Mouse (Mus musculus) C2C12 (cell line): ENCODE results near the gene 3110082I17Rik. TPM values are rescaled to one million over a fixed set of nuclear protein-coding genes. Genes with fewer than 3 reads are reported as not detected.
A peak's percentile ranks its signal among the peaks of the same experiment; 100 is the strongest.

Source experiments
- H3K27me3 ChIP-seq: one replicate; pipeline ENCODE4 v1.6.1; 2011; ENCODE audit not compliant: control insufficient read depth, insufficient read depth, insufficient read length
- H3K36me3 ChIP-seq: one replicate; pipeline ENCODE4 v1.6.1; 2011; ENCODE audit not compliant: control insufficient read depth, insufficient read depth
- H3K4me3 ChIP-seq: one replicate; pipeline ENCODE4 v1.5.1; 2011; ENCODE audit warnings: mild to moderate bottlenecking, control low read depth; ENCODE audit not compliant: poor library complexity, insufficient read depth, severe bottlenecking
- H3K79me2 ChIP-seq: one replicate; pipeline ENCODE4 v1.6.1; 2011; ENCODE audit not compliant: control insufficient read depth, insufficient read depth
- H3K79me3 ChIP-seq: one replicate; pipeline ENCODE4 v1.6.1; 2011; ENCODE audit warnings: low read depth, control low read depth
- H3ac ChIP-seq: one replicate; pipeline ENCODE3; 2011; ENCODE audit warnings: low read depth; ENCODE audit not compliant: control insufficient read depth, insufficient read length
- CEBPB ChIP-seq: IDR thresholded peaks from one replicate; pipeline ENCODE4 v1.6.1; 2011; ENCODE audit warnings: low read depth, mild to moderate bottlenecking, control low read depth, moderate library complexity
- CTCF ChIP-seq: IDR thresholded peaks from one replicate; pipeline ENCODE4 v1.5.1; 2011; ENCODE audit not compliant: control insufficient read depth, insufficient read depth, insufficient read length
- FOSL1 ChIP-seq: IDR thresholded peaks from one replicate; pipeline ENCODE4 v1.8.0; 2011; ENCODE audit warnings: mild to moderate bottlenecking, low read length; ENCODE audit not compliant: poor library complexity, insufficient read depth, severe bottlenecking
- MAX ChIP-seq: IDR thresholded peaks from one replicate; pipeline ENCODE4 v1.6.1; 2011; ENCODE audit warnings: mild to moderate bottlenecking, control low read depth
- MYOD1 ChIP-seq: IDR thresholded peaks from one replicate; pipeline ENCODE4 v1.6.1; 2011; ENCODE audit warnings: low read depth; ENCODE audit not compliant: control insufficient read depth, insufficient read length
- MYOG ChIP-seq: IDR thresholded peaks from one replicate; pipeline ENCODE4 v1.6.1; 2011; ENCODE audit not compliant: control insufficient read depth, insufficient read length; ENCODE audit errors: extremely low read depth
- USF1 ChIP-seq: IDR thresholded peaks from one replicate; pipeline ENCODE4 v1.6.1; 2011; ENCODE audit warnings: low read depth, mild to moderate bottlenecking, control low read depth, moderate library complexity
- polyA plus RNA-seq: library from polyadenylated mRNA; unstranded; fragments of >200 nt; fragmentation: generic; extraction: Trizol; gene quantifications from one replicate; pipeline ENCODE4 v1.2.1, GENCODE M21; 2012; ENCODE audit warnings: missing spikeins

Gene 3110082I17Rik
- polyA plus RNA-seq, 1 experiment = 31.4 TPM

DNA sequence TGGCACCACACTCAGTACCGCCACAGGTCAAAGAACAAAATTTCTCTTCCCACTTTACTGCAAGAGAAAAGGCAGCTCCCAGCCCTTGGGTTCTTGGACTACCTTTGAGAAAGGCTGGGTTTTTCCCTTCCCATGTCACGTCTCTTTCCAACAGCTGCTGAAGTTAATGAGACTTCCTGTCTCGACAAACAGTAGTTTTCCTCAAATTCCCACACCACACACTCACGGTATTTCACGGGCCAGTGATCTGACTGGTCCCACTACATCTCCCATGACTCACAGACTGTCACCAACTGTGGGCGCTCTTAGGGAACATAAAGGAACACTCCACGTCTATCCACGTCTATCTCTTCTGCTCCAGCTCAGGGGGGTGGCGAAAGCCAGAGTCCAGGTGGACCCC, 35.1 kb downstream of the 3110082I17Rik start:
- TF ChIP-seq CEBPB (no peak), MYOD1 (no peak), USF1 (no peak), MYOG (no peak), MAX (no peak), FOSL1 (no peak), CTCF (no peak)
- no peak overlapping the region for H3K4me3 ChIP-seq
- no peak overlapping the region for H3ac ChIP-seq
- H3K36me3 ChIP-seq = no peaks in the 10 kb centered on the region
- peaks cover 1% of the 10 kb centered on the region for H3K79me3 ChIP-seq
- no peaks in the 10 kb centered on the region for H3K27me3 ChIP-seq
- peaks cover 17% of the 10 kb centered on the region for H3K79me2 ChIP-seq

DNA sequence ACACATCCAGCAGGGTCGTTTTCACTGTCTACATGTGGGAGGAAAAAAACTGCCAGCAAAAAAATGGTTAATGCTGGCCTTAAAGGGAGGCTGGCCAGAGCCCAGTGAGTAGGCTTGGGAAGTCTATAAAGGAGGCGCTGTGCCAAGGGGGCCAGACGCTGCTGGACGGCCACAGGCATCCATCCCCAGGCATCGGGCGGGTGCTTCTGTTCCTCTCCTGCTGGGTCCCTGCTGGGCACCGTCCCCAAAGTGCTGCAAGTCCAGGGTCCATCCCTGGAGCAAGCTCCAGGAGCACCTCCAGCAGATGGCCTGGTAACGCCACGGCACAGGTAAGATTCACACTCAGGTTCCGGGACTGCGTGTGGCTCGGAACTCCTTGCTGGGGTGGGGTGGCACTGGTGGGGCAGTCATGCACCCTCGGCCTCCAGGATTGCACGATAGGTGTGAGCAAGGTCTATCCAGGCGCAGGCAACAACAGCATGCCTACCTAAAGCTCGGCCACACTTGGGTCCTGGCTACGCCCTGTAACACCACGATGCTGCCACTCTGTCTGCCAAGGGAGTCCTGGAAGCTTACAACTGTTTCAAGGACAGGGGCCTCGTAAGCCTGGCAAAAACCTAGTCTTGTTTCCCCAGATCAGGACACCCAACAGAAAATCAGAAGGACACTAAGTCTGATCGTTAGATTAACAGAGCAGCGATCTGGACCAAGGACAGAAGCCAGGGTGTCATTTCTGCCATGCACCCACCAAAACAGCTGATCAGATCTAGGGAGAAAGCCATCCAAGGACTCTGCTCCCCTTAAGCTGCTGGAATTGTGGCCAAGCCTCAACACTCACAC, 37.1 kb downstream of the 3110082I17Rik start, which contains the start of gene Gper1:
Gene Gper1 (plus strand): TSS at position 126 of the 840 bp plus-strand sequence.
- peak within 1 kb of the TSS; percentile 75 for H3ac ChIP-seq

DNA sequence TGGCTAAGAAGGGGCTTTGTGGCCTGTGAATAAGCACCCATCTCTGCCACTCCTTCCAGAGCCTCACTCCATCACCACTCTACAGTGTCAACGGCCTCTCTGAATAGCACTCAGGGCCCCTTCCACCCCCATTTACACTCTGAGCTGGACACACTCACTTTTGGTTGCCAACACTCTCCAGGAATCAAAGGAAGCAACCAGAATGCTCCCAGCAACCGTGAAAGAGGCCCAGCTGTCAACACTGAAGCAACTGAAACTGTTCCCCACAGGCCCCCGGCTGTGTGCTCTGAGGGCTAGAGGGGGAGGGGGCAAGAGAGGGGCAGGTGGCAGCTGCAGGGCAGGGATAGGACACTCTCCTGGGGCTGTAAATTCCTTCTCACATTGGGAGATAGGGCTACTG, 41.7 kb downstream of the 3110082I17Rik start:
- H3K27me3 ChIP-seq = no peaks in the 10 kb centered on the region
- TF ChIP-seq MAX = no peak
- TF ChIP-seq CEBPB = no peak
- no peak overlapping the region for H3K4me3 ChIP-seq
- H3ac ChIP-seq = no peak overlapping the region
- peaks cover 7% of the 10 kb centered on the region for H3K79me2 ChIP-seq
- no peaks in the 10 kb centered on the region for H3K36me3 ChIP-seq
- peaks cover 1% of the 10 kb centered on the region for H3K79me3 ChIP-seq

More for the DNA sequence above, 37.1 kb downstream of the 3110082I17Rik start, which contains the start of gene Gper1:
- Histone ChIP-seq H3K79me2 (peaks cover 17% of the 10 kb centered on the region), H3K79me3 (peaks cover 1% of the 10 kb centered on the region), H3K4me3 (peak within 1 kb of the TSS; percentile 27), H3K36me3 (no peaks in the 10 kb centered on the region), H3K27me3 (no peaks in the 10 kb centered on the region)
- TF ChIP-seq MYOG = no peak
- TF ChIP-seq FOSL1 = no peak
- no peak for TF ChIP-seq MAX
- TF ChIP-seq USF1 = no peak
- no peak for TF ChIP-seq MYOD1
- TF ChIP-seq CEBPB = no peak

DNA sequence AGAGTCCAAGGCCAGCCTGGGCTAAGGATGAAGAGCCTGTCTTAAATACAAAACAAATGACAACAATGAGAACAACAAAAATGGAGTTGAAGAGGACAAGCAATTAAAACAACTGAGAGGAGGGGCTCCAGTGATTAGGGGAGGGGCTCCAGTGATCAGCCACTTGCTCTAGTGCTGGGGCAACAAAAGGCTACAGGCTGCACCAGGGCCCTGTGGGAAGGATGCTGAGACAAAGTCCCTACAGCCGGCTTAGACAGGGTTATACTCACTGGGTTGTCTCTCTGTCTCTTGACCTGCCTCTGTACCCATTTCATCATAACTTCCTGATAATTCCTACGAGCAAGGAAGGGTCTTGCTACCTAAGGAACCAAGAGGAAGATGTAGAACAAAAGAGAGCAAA, 42.2 kb downstream of the 3110082I17Rik start:
- H3ac ChIP-seq = no peak overlapping the region
- H3K79me3 ChIP-seq = peaks cover 1% of the 10 kb centered on the region

DNA sequence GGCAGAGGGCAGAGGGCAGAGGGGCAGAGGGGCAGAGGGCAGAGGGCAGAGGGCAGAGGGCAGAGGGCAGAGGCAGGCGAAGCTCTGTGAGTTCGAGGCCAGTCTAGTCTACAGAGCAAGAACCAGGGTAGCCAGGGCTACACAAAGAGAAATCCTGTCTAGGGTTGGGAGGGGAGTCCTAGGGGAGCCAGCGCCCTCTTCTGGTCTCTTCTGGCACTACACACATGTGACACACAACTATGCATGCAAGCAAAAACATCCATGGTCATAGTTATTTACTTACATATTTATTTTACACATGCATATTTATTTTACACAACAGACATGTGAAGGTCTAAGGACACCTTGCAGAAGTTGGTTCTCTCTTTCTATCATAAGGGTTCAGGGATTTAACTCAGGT, 42.8 kb downstream of the 3110082I17Rik start:
- Histone ChIP-seq H3K36me3 (no peaks in the 10 kb centered on the region), H3K79me2 (no peaks in the 10 kb centered on the region), H3K27me3 (no peaks in the 10 kb centered on the region), H3K4me3 (no peak overlapping the region), H3K79me3 (peaks cover 1% of the 10 kb centered on the region), H3ac (no peak overlapping the region)
- TF ChIP-seq USF1 = no peak

More for the DNA sequence above, 42.2 kb downstream of the 3110082I17Rik start:
- Histone ChIP-seq H3K36me3 (no peaks in the 10 kb centered on the region), H3K27me3 (no peaks in the 10 kb centered on the region), H3K4me3 (no peak overlapping the region), H3K79me2 (peaks cover 1% of the 10 kb centered on the region)
- TF ChIP-seq MYOG (no peak), CEBPB (no peak), MYOD1 (no peak), CTCF (no peak), FOSL1 (no peak), MAX (no peak), USF1 (no peak)

DNA sequence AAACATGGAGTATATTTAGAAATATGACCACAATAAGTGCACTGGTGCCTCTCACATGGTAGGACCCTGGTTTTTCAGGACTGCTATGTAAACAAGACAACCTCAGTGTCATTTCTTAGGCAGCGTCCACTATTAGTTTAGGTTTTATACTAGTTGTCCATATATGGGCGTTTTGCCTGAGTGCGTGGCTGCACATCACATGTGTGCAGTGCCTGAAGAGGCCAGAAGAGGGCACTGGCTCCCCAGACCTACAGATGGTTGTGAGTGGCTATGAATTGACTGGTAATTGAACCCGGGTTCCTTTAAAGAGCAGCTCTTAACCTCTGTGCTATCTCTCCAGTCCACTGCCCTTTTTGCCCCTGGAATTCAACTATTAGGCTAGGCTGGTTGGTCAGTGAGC, 43.4 kb downstream of the 3110082I17Rik start:
- H3K4me3 ChIP-seq = no peak overlapping the region
- H3K79me2 ChIP-seq = no peaks in the 10 kb centered on the region
- TF ChIP-seq CTCF (no peak), MAX (no peak), MYOD1 (no peak), FOSL1 (no peak), MYOG (no peak), USF1 (no peak), CEBPB (no peak)
- no peak overlapping the region for H3ac ChIP-seq
- H3K79me3 ChIP-seq = peaks cover under 1% of the 10 kb centered on the region
- no peaks in the 10 kb centered on the region for H3K27me3 ChIP-seq
- H3K36me3 ChIP-seq = no peaks in the 10 kb centered on the region
